Mouse (Mus musculus): ENCODE measurements around the gene Tmem141.

Gene Tmem141

GRCm38 (mm10) chr2:25621229-25622200 lies at the start of gene Tmem141:
Gene Tmem141, minus strand, starts transcription at chr2:25622005.
- peak; percentile 97 for DNase-seq

- no peak for DNase-seq
Observed at GRCm38 (mm10) chr2:25666516-25666915, 44.7 kb upstream of the Tmem141 start.

- no peak for DNase-seq
Observed at GRCm38 (mm10) chr2:25664125-25664524, 42.3 kb upstream of the Tmem141 start.

- DNase-seq: peak; percentile 72
Observed at GRCm38 (mm10) chr2:25663511-25663910, 41.7 kb upstream of the Tmem141 start.

GRCm38 (mm10) chr2:25661245-25661970 lies 39.6 kb upstream of the Tmem141 start:
- no peak for DNase-seq

GRCm38 (mm10) chr2:25660279-25660678 lies 38.5 kb upstream of the Tmem141 start:
- no peak for DNase-seq

GRCm38 (mm10) chr2:25657652-25658051 lies 35.8 kb upstream of the Tmem141 start, which contains the start of gene Lcn5:
Gene Lcn5, plus strand, starts transcription at chr2:25657952.
- no peak for DNase-seq

GRCm38 (mm10) chr2:25657246-25657645 lies 35.4 kb upstream of the Tmem141 start:
- peak; percentile 6 for DNase-seq

GRCm38 (mm10) chr2:25656691-25657090 lies 34.9 kb upstream of the Tmem141 start:
- peak; percentile 29 for DNase-seq

GRCm38 (mm10) chr2:25654502-25654901 lies 32.7 kb upstream of the Tmem141 start:
- DNase-seq: peak; percentile 10

- DNase-seq: peak; percentile 10
Observed at GRCm38 (mm10) chr2:25652902-25653301, 31.1 kb upstream of the Tmem141 start, which contains the start of gene Lcn8. Gene Lcn8, plus strand, starts transcription at chr2:25653120.

GRCm38 (mm10) chr2:25639890-25640289 lies 18.1 kb upstream of the Tmem141 start:
- DNase-seq: peak; percentile 44

GRCm38 (mm10) chr2:25634046-25634445 lies 12.2 kb upstream of the Tmem141 start:
- DNase-seq: no peak

- no peak for DNase-seq
Observed at GRCm38 (mm10) chr2:25633616-25634015, 11.8 kb upstream of the Tmem141 start.

GRCm38 (mm10) chr2:25628738-25629137 lies 6.9 kb upstream of the Tmem141 start:
- no peak for DNase-seq

GRCm38 (mm10) chr2:25627811-25628210 lies 6.0 kb upstream of the Tmem141 start, which contains the start of gene Fcna:
Gene Fcna, minus strand, starts transcription at chr2:25628030.
- DNase-seq: no peak

- no peak for DNase-seq
Observed at GRCm38 (mm10) chr2:25625986-25626385, 4.2 kb upstream of the Tmem141 start.

- DNase-seq: no peak
Observed at GRCm38 (mm10) chr2:25620852-25621228, 965 bp downstream of the Tmem141 start.

GRCm38 (mm10) chr2:25620386-25620785 lies 1.4 kb downstream of the Tmem141 start:
- no peak for DNase-seq

- no peak for DNase-seq
Observed at GRCm38 (mm10) chr2:25617578-25617977, 4.2 kb downstream of the Tmem141 start, which contains the start of gene Ccdc183. Gene Ccdc183, minus strand, starts transcription at chr2:25617678.

- DNase-seq: no peak
Observed at GRCm38 (mm10) chr2:25616398-25616797, 5.4 kb downstream of the Tmem141 start.

GRCm38 (mm10) chr2:25608671-25609070 lies 13.1 kb downstream of the Tmem141 start:
- no peak for DNase-seq

Measured in lung, postnatal 36 days (tissue).